Mouse (Mus musculus) thymus, adult 2 months (tissue): Measurements from ENCODE around the gene Zfp777.

Experiments used
- CTCF ChIP-seq: fragments of 200-500 bp; IDR thresholded peaks from 2 replicates; pipeline ENCODE4 v1.5.1; 2012; ENCODE audit warnings: mild to moderate bottlenecking, control low read depth, low read length, moderate library complexity, borderline replicate concordance; ENCODE audit not compliant: control insufficient read depth, poor library complexity, insufficient read depth; ENCODE audit errors: extremely low read depth
- POLR2A ChIP-seq: fragments of 200-500 bp; IDR thresholded peaks from 2 replicates; pipeline ENCODE4 v1.6.1; 2012; ENCODE audit warnings: mild to moderate bottlenecking, low read length, control low read depth, moderate library complexity; ENCODE audit not compliant: control insufficient read depth, poor library complexity, insufficient read depth; ENCODE audit errors: extremely low read depth

GRCm38 (mm10) chr6:48065587-48066075 is 16.9 kb upstream of the Zfp777 start:
- TF ChIP-seq CTCF (no peak), POLR2A (no peak)
